Mouse (Mus musculus): ENCODE measurements around the gene Atp5h.
"Not testable (repeated sequence)": the region's sequence is repeated elsewhere in the genome, so short reads cannot be mapped to it uniquely, and the experiment has no call there.

The Atp5h gene

DNA sequence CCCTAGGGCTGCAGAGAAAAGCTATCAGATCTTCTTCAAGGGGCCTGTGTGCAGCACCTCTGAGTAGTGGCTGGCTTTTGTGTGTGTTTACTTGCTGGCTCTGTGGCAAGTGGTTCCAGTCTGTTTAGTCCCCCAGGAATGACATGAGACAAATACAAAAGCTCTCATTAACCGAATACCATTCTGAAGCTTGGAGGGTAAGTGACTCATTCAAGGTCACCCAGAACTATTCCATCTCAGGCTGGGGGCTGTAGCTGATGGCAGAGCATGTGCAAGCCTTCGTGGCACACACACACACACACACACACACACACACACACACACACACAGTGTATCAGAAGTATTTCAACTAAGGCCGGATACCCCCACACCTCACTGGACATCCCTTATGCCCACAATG, 19.6 kb downstream of the Atp5h start:
- DNase-seq (ENCODE audit: low read depth) = no peak

DNA sequence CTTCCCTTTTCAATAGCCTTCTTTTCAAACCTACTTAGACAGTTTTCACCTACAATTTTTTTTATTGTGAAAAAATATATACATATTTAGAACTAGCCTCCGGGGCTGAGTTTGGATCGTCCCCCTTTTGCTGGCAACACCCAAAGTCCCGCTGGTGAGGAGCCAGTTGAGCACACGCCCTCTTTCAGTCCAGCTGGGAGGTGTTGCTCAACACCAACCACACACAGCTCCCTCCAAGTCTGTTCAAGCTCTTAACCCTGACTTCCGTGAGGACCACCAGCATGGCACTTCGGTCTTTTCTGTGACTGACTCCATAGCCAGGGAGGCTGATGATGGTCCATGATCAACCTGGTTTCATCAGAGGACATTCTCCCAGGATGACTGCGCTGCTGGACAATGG, 21.7 kb downstream of the Atp5h start:
- DNase-seq (ENCODE audit: low read depth) = no peak

DNA sequence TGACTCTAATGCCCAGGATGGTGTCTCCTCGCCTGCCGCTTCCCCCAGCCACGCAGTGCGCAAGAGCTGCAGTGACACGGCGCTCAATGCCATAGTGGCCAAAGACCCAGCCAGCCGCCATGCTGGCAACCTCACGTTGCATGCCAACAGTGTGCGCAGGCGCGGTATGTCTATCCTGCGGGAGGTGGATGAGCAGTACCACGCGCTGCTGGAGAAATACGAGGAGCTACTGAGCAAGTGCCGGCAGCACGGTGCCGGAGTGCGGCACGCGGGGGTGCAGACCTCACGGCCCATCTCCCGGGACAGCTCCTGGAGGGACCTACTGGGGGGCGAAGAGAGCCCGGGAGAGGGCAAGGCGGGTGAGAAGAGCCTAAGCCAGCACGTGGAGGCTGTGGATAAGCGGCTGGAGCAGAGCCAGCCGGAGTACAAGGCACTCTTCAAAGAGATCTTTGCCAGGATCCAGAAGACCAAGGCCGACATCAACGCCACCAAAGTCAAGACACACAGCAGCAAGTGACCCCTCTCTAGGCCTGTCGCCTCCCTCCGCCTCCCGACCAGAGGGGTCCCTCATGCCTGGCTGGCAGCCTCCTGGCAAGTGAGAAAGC, 25.9 kb downstream of the Atp5h start:
- DNase-seq (ENCODE audit: low read depth) = no peak

DNA sequence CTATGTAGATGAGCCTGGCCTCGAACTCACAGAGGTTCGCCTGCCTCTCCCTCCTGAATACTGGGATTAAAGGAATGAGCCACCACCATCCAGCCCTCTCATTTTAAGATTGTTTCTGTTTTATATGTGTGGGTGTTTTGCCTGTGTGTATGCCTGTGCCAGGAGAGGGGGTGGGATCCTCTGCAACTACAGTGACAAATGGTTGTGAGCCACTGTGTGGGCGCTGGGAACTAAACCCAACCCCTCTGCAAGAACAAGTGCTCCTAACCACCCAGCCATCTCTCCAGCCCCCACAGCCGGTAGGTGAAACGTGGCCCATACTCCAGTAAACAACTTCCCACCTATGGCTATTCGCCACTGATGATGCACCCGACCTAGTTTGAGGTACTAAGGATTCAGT, 28.4 kb downstream of the Atp5h start:
- no peak for DNase-seq (ENCODE audit: low read depth)

DNA sequence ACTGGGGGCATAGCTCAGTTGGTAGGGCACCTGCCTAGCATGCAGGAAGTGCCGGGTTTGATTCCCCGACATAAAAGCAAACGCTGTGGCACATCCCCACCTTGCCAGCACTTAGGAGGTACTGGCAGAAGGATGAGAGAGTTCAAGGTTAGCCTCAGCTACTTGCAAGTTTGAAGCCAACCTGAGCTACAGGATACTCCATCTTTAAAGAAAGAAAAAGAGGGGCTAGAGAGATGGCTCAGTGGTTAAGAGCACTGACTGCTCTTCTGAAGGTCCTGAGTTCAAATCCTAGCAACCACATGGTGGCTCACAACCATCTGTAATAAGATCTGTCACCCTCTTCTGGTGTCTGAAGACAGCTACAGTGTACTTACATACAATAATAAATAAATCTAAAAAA, 32.9 kb downstream of the Atp5h start:
- not testable (repeated sequence) for DNase-seq (ENCODE audit: low read depth)

DNA sequence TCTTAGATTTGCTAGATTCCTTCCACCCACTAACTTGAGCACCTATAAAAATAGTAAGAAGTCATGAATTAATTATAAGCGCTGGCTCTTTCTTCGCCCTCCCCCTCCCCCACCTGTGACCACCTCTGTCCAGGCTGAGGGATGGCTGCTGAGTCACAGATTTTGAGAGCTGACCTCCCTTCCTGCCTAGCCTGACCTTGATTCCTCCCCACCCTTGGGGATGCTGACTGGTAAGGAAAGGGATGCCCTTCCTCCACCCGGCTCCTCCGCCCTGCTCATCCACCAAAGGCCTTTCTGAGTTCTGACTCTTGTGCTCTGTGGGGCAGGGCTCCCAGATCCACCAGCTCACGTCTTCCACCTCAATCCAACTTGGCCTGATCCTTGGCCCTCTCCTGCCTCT, 35.2 kb downstream of the Atp5h start:
- DNase-seq (ENCODE audit: low read depth) = no peak

DNA sequence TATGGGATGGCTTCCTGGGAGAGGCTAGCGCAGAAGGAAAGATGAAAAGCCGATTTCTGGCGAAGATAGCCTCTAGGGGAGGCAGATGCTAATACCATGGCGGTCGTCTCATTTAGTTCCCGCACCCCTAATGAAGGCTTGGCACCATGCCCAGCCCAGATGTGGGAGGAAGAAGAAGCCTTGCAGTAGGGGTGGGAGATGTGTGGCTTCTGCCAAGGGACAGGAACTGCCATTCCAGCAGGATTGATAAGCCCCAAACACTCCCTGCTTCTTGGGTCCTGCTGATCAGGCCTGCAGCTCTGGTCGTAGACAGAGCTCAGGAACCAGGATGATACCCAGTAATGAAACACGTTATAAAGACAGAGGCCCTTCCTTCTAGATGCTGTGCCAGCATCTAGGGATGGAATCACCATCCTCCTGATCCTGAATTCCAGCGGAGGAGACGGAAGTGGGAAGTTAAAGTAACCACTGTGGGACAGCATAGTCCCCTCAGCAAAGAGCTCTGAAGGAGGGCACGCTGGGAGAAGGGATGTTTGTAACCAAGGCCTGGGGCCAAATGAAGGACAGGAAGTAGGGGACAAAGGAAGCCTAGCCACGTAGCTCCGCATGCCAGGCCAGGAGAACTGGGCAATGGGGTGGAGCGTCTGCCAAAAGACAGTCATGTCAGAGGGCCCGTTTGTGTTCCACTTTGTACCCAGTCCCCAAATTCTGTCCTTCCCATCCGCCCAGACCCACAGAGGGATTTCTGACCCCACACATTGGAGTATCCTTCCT, 35.9 kb downstream of the Atp5h start:
- no peak for DNase-seq (ENCODE audit: low read depth)

DNA sequence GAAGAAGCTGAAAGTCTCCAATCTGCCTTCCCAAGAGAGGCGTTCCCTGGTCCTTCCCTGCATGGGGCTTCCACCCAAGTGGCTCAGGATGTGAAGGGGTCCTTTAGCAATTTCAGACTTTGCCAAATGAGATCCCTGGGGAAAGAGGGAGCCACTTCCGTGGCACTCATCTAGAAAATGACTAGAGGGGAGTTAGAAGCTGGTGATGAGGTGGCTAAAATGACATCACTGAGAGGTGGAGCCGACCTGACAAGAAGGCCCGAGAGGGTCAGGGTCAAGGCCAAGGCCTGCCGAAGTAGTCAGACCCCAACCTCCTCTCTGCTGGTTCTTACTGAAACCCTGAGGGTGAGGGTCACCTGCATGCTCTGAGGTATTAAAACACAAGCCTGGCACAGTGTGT, 36.9 kb downstream of the Atp5h start:
- DNase-seq (ENCODE audit: low read depth) = no peak

DNA sequence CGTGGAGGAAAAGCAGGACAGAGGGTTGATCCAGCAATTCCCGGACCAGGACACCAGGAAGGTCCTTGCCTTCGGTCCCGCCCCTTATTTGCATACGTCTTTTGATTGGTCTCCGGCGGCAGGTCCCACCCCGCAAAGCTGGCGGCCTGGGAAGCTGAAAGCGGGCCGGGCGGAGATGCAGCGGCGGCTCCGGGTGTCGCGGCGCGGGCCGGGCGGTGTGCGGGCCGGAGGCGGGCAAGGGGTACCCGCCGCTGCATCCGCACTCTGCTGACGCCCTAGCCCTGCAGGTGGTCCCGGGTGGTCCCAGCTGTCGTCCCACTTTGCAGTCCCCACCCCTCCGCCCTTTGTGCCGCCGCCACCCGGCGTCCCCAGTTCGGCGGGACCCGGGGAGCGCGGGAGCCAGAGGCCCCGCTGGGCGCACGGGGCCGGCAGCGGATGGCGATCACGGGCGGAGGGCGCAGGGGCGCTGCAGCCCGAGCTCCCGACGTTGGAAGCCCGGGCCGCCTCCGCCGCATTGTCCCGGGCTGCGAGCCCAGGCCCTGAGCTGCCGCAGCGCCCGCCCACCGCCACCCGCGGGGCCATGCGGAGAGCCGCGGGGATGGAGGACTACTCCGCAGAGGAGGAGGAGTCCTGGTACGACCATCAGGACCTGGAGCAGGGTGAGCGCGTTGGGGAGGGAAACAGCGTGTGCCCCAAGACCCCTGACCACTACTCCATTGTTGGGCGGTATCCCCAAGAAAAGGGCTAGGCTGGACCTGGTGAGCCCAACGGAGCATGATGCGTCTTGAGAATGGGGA, 37.8 kb downstream of the Atp5h start, which contains the start of gene Cdr2l:
Gene Cdr2l (plus strand): TSS at position 174 of the 797 bp plus-strand sequence.
- DNase-seq (ENCODE audit: low read depth) = peak; percentile 70

DNA sequence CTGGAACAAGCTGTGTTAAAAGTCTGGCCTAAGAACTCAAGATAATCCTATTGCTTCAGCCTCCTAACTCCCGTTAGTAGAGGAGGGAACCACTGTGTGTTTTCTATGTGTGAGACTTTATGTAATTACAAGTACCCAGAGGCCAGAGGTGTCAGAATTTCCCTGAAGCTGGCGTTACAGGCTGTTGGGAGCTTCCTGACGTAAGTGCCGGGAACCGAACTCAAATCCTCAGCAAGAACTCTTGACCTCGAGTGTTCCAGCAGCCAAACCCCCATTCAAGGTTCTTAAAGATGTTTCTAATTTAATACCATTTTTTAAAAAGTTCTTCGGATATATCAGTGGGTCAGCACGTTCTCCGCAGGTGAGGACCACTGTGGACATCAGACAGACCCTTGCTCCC, 38.5 kb downstream of the Atp5h start:
- DNase-seq (ENCODE audit: low read depth) = no peak

DNA sequence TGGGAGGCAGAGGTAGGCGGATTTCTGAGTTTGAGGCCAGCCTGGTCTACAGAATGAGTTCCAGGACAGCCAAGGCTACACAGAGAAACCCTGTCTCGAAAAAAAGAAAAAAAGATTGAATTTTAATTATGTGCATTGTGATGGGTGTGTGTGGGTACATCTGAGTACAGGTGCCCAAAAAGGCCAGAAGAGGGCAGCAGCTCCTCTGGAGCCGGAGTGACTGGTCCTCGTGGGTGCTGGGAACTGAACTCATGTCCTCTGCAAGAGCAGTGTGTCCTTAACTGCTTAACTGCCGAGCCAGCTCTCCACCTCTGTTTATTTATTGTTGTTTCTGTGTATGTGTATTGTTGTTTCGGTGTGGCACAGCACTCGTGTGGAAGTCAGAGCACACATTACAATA, 41.9 kb downstream of the Atp5h start:
- no peak for DNase-seq (ENCODE audit: low read depth)

DNA sequence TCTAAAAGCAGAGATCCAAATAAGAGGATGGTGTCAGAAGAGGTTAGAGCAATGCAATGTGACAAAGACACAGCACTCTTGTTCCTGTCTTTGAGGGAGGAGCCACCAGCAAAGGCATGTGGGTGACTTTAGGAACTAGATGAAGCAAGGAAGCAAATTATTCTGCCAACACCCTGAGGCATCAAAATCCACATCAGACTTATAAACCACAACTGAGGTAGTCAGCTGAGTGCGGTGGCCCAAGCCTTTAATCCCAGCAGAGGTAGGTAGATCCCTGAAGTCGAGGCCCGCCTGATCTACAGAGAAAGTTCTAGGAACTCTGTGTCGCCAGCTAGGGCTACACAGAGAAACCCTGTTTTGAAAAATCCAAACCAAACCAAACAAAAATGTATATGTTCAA, 42.5 kb downstream of the Atp5h start:
- DNase-seq (ENCODE audit: low read depth) = no peak

DNA sequence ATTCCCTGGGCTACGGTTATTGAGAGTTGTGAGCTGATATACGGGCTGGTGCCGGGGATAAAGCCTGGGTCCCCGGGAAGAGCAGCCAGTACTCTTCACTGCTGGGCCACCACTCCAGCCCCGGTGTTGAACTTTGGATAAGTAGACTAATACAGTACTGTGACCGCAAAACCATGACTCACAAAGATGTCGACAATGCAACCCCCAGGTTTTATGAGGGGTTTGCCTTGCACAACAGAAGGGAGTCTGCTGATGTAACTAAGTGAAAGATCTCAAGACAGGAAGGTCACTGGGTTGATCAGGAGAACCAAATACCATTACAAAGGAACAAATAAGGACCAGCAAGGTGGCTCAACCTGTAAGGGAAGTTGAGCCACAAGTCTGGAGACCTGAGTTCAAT, 43.0 kb downstream of the Atp5h start:
- no peak for DNase-seq (ENCODE audit: low read depth)

DNA sequence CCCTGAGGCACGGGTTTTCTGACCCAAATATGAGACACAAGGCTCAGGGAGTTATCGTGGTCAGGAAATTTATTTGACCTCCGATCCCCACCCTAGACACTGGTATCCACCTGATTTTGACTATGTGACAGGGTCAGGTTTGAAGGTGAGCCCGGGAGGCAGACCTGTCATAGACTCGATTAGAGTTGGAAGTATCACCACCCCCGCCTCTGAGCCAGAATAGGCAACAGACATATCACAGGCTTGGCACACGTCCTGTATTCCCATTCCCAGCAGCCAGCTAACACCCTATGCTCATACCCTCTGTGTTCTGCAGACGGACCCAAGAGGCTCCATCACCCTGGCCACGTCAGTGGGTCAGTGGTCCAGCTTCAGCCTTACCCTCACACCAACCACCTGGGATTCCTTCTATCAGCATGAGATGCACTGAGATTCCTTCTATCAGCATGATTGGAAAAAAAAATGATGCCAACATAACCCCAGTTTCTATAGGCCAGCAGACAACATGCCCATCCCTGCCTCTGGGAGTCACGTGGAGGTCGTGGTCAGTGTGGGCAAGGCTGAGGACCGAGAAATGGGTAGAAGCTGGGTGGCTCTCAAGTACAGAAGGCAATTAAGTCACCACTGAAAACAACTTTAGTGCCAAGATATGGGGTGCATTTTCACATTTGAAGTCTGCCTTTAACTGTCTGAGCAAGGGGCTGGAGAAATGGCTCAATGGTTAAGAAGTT, 44.9 kb downstream of the Atp5h start:
- DNase-seq (ENCODE audit: low read depth) = no peak

DNA sequence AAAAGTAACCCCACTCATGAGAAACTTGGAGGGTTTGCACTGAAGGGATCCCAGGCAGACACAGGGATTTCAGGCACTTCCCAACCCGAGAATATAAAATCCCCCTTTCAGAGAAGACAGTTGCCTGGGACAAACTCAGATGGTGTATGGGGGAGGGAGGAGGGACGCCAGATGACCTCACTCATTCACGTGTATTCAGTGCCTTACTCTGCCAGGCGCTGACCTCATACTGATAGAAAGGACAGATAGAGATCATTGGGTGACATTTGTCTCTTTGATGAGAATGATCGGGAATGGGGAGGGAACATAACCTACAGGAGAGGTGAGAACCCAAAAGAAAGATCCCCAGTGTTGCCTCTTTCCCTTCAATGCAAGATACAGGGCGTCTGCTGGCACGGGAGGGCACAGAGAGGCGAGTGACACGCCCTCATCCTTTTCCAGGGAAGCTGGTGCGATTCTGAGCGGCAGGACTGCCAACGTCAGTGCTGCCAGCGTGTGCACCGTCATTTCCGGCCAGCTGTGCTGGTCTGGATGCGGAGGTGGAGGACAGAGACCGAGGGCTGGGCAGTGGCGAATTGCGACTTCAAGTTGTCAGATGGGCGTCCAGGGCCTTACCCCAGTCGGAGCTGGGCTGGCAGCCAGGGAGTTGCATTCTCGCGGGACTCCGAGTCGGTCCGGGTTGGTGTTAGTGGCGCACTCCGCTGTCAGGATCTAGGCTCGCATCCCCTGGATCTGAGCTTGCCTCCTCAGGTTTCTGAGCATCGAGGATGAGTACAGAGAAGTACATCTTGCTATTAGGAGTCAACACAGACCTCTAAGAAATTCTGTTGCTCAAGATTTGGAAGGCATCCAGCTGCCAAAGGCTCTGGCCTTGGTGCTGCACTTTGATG, 45.7 kb downstream of the Atp5h start:
- no peak for DNase-seq (ENCODE audit: low read depth)

DNA sequence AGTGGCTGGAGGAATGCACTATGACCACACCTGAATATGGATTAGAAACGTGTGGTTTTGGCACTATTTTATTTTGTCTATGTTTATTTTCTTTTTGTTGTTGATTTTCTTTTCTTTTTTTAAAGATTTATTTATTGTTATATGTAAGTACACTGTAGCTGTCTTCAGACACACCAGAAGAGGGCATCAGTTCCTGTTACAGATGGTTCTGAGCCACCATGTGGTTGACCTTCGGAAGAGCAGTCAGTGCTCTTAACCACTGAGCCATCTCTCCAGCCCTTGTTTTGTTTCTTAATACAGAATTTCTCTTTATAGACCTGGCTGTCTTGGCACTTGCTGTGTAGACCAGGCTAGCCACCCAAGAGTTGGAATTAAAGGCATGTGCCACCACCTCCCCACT, 47.0 kb downstream of the Atp5h start:
- no peak for DNase-seq (ENCODE audit: low read depth)

DNA sequence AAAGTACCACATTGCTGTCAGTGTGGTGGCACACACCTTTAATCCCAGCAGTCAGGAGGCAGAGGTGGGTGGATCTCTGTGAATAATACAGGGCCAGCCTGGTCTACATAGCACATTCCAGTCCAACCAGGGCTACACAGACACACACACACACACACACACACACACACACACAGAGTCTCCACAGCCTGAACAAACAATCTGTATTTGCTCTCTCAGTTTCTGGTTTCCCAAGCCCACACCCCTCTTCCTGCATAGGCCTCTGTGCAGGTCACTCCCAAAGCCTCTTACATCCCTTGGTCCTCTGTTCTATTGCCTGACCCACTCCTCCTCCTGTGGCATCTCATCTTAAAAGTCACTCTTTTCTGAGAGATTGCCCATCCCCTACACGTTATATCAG, 47.7 kb downstream of the Atp5h start:
- no peak for DNase-seq (ENCODE audit: low read depth)

DNA sequence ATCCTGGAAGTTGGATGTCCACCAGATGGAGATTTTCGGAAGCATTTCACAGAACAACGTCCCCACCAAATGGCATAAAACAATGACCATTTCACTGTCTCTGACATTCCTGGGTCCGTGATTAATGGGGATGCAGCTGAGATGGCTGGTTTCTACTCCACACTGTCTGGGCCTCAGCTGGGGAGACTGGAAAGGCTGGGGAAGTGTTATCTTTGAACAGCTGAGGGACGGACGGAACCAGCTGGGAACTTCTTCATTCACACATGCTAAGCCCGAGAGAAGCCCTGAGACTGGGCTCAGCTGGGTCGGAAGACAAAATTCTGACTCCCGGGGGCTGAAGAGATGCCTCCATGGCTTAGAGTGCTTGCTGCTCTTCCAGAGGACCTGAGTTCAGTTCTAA, 48.4 kb downstream of the Atp5h start:
- no peak for DNase-seq (ENCODE audit: low read depth)

DNA sequence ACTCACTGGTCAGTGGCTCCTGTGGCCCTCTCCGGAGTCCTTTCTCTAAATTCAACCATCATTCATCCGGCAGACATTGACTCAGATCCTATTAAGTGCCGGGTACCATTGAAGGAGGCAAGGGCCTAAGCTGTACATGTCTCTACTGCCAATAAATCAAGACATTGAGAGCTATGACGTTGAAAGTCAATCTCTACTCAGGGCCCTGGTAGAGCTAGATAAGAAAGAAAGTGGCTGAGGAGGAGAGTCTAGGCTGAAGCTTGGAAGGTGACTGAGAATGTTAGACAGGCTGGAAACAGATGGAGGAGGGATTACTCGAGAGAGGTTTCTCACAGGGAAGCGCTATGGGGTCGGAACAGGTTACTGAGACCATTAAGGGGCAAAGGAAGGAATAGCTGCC, 49.4 kb downstream of the Atp5h start:
- DNase-seq (ENCODE audit: low read depth) = no peak

DNA sequence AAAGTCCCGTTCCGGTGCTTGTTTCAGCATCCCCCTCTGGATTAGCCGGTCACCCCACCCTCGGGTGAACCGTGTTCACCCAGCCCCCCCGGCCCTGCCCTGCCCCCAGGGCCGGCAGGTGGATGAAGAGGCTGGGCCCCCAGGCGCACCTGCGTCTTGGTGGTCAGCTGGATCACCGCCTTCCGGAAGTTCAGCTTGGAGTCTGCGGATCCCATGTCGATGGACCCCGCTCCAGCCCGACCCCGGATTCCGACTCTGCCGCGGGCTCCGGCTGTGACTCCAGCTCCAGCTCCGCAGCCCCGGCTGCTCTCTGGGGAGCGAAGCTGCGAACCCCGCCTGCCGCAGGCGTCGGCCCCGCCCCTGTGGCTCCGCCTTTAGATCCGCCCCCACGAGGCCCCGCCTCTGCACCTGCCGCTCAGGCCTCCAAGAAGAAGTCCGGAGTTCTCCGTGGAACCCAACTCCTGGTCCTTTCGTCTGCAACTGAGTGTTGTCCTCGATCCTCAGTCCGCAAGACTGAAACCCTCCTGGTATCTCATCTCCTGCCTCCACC, 52.3 kb downstream of the Atp5h start, which contains the start of gene Hid1:
Gene Hid1 (minus strand): TSS at position 362 of the 550 bp plus-strand sequence.
- no peak for DNase-seq (ENCODE audit: low read depth)
